Mouse (Mus musculus) MEL (cell line): ENCODE results near the gene Kctd11.

Source experiments
- CTCF ChIP-seq, 3 experiments: IDR thresholded peaks in 2 of 3; conservative IDR thresholded peaks in 1 of 3; 2 replicates each; pipeline ENCODE4 v1.5.1; 2011 to 2012; ENCODE audit warnings: low read length in 3 of 3, low read depth in 2 of 3, mild to moderate bottlenecking in 2 of 3, improper control_type of control experiment in 1 of 3, inconsistent platforms in 1 of 3, mixed read lengths in 1 of 3, moderate library complexity in 1 of 3; ENCODE audit not compliant: control insufficient read depth in 1 of 3, insufficient read depth in 1 of 3, poor library complexity in 1 of 3, severe bottlenecking in 1 of 3
- MAX ChIP-seq: IDR thresholded peaks from 2 replicates; pipeline ENCODE4 v1.6.1; 2011; ENCODE audit warnings: low read length, improper control_type of control experiment
- POLR2A ChIP-seq, 2 experiments: IDR thresholded peaks; 2 replicates each; pipeline ENCODE4 v1.6.1; 2011 to 2012; ENCODE audit warnings: low read length in 2 of 2, mild to moderate bottlenecking in 2 of 2, control low read depth in 1 of 2, improper control_type of control experiment in 1 of 2, low read depth in 1 of 2, moderate library complexity in 1 of 2; ENCODE audit not compliant: control insufficient read depth in 1 of 2, insufficient read depth in 1 of 2, poor library complexity in 1 of 2

DNA sequence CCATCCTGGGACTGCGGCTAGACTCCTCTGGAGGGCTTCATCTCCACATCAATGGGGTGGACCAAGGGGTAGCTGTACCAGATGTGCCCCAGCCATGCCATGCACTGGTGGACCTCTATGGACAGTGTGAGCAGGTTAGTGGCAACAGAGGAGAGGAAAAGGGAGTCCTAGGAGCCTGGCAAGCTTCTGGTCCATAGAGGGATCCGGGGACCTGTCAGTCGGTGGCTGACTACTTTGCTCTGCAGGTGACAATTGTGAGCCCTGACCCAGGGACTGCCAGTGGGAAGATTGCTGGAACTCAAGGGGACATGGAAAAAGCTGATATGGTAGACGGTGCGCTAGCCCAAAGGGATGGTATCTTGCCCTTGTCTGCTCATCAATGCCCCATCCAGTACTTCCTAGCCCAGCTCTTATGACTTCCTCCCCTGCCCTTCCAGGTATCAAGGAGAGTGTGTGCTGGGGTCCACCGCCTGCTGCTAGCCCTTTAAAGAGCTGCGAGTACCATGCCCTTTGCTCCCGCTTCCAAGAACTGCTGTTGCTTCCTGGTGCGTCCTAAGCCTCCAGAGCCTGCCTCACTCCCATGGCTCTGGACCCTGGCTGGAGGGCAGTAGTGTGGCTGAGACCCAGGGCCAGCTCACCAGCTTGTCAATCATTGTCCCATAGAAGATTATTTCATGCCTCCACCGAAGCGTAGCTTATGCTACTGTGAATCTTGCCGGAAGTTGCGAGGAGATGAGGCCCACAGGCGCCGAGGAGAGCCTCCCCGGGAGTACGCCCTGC lies 29.8 kb upstream of the Kctd11 start:
- TF ChIP-seq CTCF (IDR thresholded peaks at IDR 0.05 in 2 of 3, conservative IDR thresholded peaks at IDR 0.05 in 1 of 3; ENCODE audit: control insufficient read depth in 1 of 3, insufficient read depth in 1 of 3, low read depth in 2 of 3, low read length in 3 of 3, poor library complexity in 1 of 3, severe bottlenecking in 1 of 3) (no peak), MAX (no peak), POLR2A (IDR thresholded peaks at IDR 0.05; ENCODE audit: control insufficient read depth in 1 of 2, insufficient read depth in 1 of 2, low read depth in 1 of 2, low read length in 2 of 2, poor library complexity in 1 of 2) (no peak; a peak in 1 of 4 replicates)
